Mouse (Mus musculus) forelimb bud, embryonic 11.5 days (tissue): Measurements from ENCODE around the gene Pdk2.

ENCODE experiments used
- DNase-seq: peaks from one replicate; pipeline ENCODE4 v3.0.0-alpha.2; 2012; ENCODE audit warnings: low read depth, low spot score

Pdk2 gene

DNA sequence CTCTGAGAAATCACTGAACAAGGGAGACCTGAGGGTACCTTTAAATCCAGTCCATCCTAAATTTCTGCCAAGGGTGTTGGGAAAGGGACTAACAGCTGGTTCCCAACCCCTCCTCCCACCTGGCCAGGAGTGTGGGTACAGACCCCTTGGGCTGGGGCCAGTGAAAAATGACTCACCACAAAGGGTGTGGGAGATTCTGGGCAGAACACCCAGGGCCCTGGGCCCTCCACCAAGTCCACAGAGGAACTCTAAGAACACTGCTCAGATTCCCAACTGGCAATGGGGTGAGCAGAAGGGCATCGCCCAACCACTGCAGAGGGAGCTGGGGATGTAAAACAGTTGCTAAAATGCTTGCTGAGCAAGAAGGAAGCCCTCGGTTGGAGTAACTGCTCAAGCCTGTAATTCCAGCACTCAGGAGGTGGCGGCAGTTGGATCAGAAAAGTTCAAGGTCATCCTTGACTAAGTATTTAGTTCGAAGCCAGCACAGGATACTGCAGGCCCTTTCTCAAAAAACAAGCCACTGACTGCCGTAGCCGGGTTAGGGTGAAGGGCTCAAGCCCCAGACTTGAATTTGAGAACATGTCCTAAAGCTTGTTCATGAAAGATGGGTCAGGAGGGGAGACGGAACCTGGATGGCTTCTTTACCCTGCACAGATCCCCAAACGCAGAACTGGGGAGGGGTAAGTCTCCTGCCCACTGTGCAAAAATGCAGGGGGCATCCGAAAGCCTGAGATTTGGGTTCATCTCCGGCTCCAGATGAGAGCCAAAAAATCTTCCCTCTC lies 52.2 kb downstream of the Pdk2 start:
- no peak for DNase-seq

DNA sequence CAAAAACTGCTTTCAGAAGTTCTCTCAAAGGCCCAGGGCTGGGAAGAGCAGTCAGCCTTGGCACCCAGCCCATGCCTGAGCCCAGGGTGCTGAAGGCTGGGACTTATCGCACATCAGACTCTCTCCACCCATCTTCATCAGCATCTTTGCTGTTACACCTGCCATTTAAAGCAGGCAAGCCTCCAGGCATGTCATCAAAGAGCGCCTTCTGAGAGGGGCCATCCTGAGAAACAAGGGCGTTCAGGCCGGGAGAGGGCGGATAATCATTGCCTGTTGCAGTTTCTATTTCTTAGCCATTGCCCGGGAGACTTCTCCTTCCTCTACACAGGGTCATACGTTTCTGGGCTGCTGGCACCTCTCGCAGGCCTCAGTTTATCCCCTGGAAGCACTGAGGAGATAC lies 53.3 kb downstream of the Pdk2 start:
- no peak for DNase-seq

DNA sequence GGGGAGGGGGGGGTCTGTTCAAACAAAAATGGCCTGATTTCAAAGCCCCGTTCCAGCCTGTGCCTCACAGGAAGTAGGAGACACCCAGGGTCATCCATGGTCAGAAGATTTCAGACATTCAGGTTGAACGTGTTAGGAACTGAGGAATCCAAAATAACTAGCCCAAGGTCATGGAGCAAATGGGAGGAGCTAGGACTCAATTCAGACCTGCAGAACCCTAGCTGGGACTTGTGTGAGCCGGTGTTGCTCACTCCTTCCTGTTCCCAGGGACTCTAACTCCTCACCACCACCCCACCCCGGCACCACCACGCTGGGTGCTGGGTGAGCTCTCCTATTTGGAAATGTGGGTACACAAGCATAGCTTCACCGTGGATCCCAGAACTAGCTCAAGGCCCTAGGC lies 53.8 kb downstream of the Pdk2 start:
- DNase-seq = no peak

DNA sequence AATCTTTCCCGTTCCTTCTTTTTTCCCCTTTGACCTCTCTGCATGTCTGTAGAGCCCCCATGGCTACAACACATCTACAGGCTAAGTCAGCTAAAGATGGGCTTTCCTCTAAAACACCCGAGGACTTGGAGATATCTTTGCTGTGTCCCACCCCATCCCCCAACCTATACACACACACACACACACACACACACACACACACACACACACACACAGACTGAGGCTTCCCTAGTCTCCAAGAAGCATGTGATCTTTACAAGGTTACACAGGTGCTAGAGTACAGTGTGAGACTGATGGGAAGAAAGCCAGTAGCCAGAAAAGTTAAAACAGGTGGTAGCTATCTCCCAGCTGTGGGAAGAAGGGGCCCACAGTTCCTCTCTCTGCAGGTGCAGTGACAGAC lies 54.7 kb downstream of the Pdk2 start:
- DNase-seq = no peak

DNA sequence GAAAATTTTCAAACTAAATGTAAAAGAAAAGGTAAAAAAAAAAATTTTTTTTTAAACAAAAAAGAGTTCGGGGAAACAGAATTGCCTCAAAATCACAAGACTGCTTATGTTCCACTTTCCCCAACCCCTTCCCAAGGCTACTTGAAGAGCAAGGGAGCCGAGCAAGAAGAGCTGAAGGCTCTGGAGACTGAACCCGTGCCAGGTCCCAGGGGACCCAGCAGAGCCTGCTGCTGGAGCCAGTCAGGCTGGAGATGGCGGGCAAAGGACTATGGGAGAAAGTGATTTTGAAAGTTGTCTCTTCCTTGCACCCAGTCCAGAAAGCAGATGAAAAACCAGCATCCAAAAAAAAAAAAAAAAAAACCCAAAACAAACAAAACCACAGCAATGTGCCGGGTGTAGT lies 55.3 kb downstream of the Pdk2 start:
- no peak for DNase-seq

DNA sequence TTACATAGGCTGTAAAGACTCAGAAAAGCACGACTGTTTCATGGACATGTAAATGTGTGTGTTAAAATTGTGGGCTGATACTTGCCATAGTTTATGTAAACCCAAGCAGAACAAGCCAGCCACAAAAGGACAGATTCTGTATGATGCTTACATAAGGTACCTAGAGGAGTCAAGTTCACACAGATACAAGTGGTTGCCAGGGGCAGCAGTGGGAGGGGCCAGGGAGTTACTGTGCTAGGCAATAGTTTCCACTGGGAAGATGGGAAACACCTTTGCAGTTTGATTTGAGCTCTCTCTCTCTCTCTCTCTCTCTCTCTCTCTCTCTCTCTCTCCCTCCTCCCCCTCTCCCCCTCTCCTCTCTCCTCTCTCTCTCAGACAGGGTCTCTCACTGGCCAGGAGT lies 56.0 kb downstream of the Pdk2 start:
- DNase-seq = no peak

DNA sequence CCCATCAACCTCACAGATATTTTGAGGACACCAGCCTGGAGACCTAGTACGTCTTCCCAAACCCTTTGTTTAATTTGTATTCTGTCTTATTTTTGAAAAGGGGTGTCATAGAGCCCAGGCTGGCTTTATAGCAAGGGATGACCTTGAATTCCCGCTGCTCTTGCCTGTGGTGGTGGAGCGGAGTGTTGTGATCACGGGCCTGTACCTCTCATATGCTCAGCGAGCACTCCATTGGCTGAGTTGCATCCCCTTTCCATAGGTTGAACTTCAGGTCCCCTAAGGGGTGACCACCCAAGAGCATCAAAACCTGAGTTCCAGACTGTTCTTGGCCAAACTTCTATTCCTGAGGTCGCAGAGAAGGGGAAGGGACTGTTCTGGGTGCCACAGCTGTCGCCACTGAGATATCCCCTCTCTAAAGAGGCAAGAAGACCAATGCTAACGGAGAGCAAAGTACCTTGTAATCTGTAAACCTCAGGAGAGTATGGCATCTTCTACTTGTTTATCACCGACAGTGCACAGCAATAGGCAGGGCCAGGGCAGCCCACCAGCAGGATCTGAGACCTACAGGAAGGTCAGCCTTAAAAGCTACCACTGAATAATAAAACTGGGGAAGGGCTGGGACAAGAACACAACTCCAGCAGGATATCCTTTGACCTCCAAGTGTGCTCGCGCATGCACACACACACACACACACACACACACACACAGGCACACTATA lies 61.5 kb downstream of the Pdk2 start:
- DNase-seq = no peak

DNA sequence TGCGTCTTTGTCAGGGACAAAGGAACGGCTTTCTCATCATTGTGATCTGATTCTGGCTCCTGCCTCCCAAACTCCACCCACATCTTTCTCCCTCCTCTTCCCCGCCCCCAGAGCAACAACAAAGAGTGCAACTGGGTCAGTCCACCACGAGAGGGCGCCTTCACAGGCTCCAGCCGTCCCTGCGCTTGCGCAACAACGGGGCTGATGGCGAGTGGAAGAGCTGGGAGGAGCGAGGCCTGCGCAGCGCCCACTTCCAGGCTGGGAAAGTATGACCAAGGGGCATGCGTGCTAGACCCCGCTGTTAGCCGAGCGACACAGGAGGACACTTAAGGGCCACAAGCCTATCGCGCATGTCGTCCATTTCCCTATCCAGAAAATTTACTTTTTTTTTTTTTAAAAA lies 62.2 kb downstream of the Pdk2 start:
- peak; percentile 96 for DNase-seq

DNA sequence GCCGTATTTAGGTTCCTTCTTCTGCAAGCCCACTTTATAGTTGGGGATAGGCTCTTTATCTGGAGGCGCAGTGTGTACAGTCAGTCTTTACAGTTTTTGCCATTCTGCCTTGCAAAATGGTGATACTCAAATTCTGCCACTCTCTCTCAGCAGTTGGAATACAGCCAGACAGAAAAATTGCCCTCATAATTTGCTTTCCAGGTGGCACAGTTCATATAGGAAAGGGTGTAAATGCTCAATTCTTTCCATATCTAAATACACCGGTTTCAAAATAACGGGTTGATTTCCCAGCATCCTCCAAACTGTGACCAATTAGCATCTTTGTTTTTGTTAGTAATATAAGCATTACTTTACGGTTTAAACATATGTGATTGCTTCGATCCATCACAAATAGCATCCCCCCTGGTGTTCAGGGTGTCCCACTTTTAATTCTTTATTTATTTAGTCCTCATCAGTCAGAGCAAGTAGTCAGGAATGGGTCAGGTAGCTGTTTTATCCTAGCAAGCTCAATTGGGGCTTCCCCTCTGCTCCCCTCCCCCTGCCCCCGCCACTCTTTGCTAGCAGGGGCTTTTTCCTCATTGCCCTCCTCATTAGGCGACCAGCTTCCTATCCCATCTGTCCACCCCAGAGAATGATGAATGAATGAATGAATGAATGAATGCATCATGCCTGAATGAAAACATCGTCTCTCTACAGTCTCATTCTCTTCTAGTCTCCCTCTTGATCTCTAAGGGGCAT lies 62.8 kb downstream of the Pdk2 start:
- DNase-seq = no peak
